Mouse (Mus musculus) midbrain, embryonic 11.5 days (tissue): ENCODE results near the gene Dcaf17. TPM values are rescaled to one million over a fixed set of nuclear protein-coding genes. Genes with fewer than 3 reads are reported as not detected.

Experiments
- ATAC-seq: fragments of 200-750 bp; cut with Nextera tagmentation; 2 replicates; pipeline ENCODE4 v1.8.0; 2017; ENCODE audit warnings: moderate TSS enrichment, moderate library complexity; ENCODE audit not compliant: low FRiP score
- DNase-seq: peaks from one replicate; pipeline ENCODE4 v3.0.0; 2015; ENCODE audit warnings: low spot score; ENCODE audit errors: missing footprints
- H3K27ac ChIP-seq: fragments of 300-500 bp; sonication (generic); 2 replicates; pipeline ENCODE4 v1.5.1; 2014; ENCODE audit warnings: low read depth, low read length
- H3K27me3 ChIP-seq: fragments of 300-500 bp; sonication (generic); 2 replicates; pipeline ENCODE4 v1.6.1; 2014; ENCODE audit warnings: mild to moderate bottlenecking, low read length, moderate library complexity, mixed read lengths; ENCODE audit not compliant: control insufficient read depth, insufficient read depth
- H3K36me3 ChIP-seq: fragments of 300-500 bp; sonication (generic); 2 replicates; pipeline ENCODE4 v1.6.1; 2014; ENCODE audit warnings: mild to moderate bottlenecking, low read length, moderate library complexity, mixed read lengths; ENCODE audit not compliant: control insufficient read depth, insufficient read depth
- H3K4me1 ChIP-seq: fragments of 300-500 bp; sonication (generic); 2 replicates; pipeline ENCODE4 v1.6.1; 2014; ENCODE audit warnings: low read length; ENCODE audit not compliant: control insufficient read depth, insufficient read depth
- H3K4me2 ChIP-seq: fragments of 300-500 bp; sonication (generic); 2 replicates; pipeline ENCODE4 v1.6.1; 2014; ENCODE audit warnings: mild to moderate bottlenecking, moderate library complexity
- H3K4me3 ChIP-seq: fragments of 300-500 bp; sonication (generic); 2 replicates; pipeline ENCODE4 v1.5.1; 2014; ENCODE audit warnings: low read depth, low read length
- H3K9ac ChIP-seq: fragments of 300-500 bp; sonication (generic); 2 replicates; pipeline ENCODE4 v1.6.1; 2014; ENCODE audit warnings: low read length
- H3K9me3 ChIP-seq: fragments of 300-500 bp; sonication (generic); 2 replicates; pipeline ENCODE4 v1.6.1; 2016; ENCODE audit warnings: low read length; ENCODE audit not compliant: control insufficient read depth
- WGBS: fragments of 180-500 bp; shearing (Covaris S2); extraction: QIAGEN DNeasy Blood & Tissue Kit; methylation state at CpG from one replicate; pipeline ENCODE4 v1.1.7; 2014; 5-methylcytosine and 5-hydroxymethylcytosine counted together
- polyA plus RNA-seq: library from polyadenylated mRNA; unstranded; fragments of >200 nt; fragmentation: Nextera tagmentation; extraction: Ambion mirVana; gene quantifications from 2 replicates; pipeline ENCODE4 v1.2.1, GENCODE M21; 2014

Dcaf17 gene
- polyA plus RNA-seq, 1 experiment from 2014 or later = 40.5 TPM

DNA sequence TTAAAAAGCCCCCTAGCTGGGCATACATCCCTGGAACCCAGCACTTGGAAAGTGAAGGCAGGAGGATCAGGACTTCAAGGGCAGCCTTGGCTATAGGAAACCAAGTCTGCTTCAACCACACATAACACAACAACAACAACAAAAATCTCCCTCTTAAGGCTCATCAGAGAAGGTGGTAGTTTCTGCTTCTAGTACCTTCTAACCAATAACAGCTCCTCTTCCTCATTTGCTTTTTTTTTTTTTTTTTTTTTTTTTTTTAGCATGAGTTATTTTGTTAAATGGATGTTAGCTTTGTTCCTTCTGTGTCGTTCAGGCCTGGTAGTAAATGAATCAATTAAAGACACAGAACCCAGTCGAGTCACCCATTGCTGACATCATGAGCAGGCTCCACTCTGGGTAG is 52.1 kb downstream of the Dcaf17 start:
- DNase-seq (no peak), ATAC-seq (no peak)
- Histone ChIP-seq H3K4me2 (no peak overlapping the region), H3K9ac (no peak overlapping the region), H3K4me3 (no peak overlapping the region), H3K4me1 (no peaks in the 10 kb centered on the region), H3K27me3 (no peaks in the 10 kb centered on the region), H3K27ac (no peak overlapping the region), H3K9me3 (no peaks in the 10 kb centered on the region), H3K36me3 (no peaks in the 10 kb centered on the region)
- 94% methylated on average over 2 of the region's 2 CpGs for WGBS

DNA sequence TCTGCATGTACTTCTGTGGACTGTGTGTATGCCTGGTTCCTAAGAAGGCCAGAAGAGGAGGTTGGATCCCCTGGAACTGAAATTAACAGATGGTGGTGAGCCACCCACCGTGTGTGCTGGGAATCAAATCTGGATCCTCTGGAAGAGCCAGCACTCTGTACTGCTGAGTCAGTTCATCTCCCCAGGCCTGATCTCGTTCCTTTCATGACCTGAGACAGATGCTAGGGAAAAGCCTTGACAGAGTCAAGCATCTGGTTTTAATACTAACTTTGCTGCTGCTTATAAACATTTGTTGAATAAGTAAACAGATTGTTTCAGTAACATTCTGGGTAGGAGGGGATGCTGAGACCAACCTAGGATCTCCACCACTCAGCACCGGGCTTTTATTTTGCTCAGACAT is 53.4 kb downstream of the Dcaf17 start:
- no peaks in the 10 kb centered on the region for H3K36me3 ChIP-seq
- H3K27ac ChIP-seq = no peak overlapping the region
- ATAC-seq (no peak), DNase-seq (peak; percentile 62)
- no peak overlapping the region for H3K9ac ChIP-seq
- H3K9me3 ChIP-seq = no peaks in the 10 kb centered on the region
- no peaks in the 10 kb centered on the region for H3K27me3 ChIP-seq
- no peak overlapping the region for H3K4me3 ChIP-seq
- 89% methylated on average over 3 of the region's 3 CpGs for WGBS
- no peak overlapping the region for H3K4me2 ChIP-seq
- no peaks in the 10 kb centered on the region for H3K4me1 ChIP-seq

DNA sequence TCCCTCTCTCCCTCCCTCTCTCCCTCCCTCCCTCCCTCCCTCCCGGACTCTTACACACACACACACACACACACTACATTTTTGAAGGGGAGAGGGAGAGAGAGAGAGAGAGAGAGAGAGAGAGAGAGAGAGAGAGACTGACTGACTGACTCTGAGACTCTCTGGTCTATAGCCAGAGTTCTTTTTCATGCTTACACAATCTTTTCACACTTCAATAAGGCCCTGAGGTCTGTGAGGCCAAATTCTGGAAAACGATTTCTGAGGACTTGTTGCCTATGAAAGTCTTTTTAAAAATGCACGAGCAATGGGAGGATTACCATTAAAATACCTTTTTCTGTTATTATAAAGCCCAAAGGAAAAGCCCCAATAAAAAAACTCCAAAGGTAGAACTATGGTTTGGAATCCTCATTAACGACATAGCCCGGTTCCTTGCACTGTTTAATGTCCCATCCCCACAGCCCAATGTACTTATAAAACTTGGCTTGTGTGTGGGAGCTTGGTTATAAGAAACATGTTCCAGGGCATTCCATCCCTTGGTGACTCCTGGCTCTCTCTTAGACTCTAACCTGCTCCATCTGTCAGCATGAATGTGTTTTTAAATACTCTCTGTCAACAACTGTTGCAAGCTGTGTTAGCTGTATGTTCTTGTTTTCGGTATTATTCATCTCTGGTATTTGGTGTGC is 58.5 kb downstream of the Dcaf17 start:
- ATAC-seq (no peak), DNase-seq (no peak)
- Histone ChIP-seq H3K27me3 (peaks cover 10% of the 10 kb centered on the region; the same call in 1 of the 2 replicates), H3K4me3 (no peak overlapping the region), H3K4me2 (no peak overlapping the region), H3K9ac (no peak overlapping the region), H3K27ac (no peak overlapping the region), H3K4me1 (0 out of 2 replicates have a peak, but pooled peaks cover 3% of the 10 kb centered on the region), H3K9me3 (no peaks in the 10 kb centered on the region), H3K36me3 (no peaks in the 10 kb centered on the region)
- WGBS = 89% methylated on average over 5 of the region's 6 CpGs

DNA sequence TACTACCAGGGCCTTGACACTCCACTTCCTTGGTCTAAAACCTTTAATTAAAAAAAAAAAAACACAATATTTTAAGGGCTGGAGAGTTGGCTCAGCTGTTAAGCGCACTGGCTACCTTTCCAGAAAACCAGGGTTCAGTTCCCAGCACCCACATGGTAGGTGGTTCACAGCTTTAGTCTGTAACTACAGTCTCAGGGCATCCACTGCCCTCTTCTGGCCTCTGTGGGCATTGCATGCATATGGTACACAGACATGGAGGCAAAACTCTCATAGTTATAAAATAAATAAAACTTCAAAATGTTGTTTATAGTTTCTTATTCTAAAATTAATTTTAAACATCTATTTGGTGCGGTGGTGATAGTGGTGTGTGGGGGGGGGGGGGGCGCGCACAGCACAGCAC is 61.0 kb downstream of the Dcaf17 start:
- Histone ChIP-seq H3K36me3 (no peaks in the 10 kb centered on the region), H3K4me1 (0 out of 2 replicates have a peak, but pooled peaks cover 3% of the 10 kb centered on the region), H3K4me2 (no peak overlapping the region), H3K27ac (no peak overlapping the region), H3K9ac (no peak overlapping the region), H3K4me3 (no peak overlapping the region), H3K27me3 (peaks cover 10% of the 10 kb centered on the region; the same call in 1 of the 2 replicates), H3K9me3 (no peaks in the 10 kb centered on the region)
- peak; percentile 81 for DNase-seq
- ATAC-seq = no peak
- 96% methylated on average over 4 of the region's 4 CpGs for WGBS

DNA sequence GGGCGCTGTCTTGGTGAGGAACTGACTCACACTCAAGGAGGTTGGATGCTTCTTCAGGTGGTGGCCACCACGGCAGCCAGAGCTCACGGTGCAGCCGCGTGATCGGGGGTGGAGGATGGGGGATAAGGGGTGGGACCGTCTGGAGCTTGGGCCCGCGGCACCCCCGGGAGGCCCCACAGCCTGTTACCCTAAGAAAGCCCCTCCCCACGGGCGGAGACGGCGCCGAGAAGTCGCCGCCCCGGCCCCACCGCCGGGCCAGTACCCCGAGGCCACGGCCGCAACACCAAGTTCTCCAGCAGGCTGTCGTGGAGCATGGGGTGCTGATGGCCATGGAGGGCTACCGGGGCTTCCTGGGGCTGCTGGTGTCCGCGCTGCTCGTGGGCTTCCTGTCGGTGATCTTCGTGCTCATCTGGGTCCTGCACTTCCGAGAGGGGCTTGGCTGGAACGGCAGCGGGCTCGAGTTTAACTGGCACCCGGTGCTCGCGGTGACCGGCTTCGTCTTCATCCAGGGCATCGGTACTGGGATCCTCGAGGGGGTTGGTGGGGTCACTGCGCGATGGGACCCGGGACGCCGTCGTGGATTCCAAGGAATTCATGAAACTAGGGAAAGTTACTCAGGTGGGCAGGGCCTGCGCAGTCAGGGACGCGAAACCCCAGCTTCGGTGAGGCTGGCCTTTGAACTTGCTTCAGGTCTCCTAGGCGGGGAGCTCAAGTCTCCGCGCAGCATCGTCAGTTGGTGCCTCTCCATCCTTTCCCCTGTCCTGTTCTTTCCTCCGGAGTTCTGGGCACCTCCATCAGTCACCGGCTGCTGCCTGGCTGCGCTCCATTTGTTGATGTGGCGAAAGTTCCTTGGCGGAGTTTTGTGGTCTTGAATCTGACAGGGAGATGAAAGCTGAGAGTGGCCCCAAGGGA is 62.9 kb downstream of the Dcaf17 start, which contains the start of gene Cybrd1:
Gene Cybrd1, plus strand, starts transcription at position 127 of the 912 bp plus-strand sequence.
- Histone ChIP-seq H3K27ac (no peak within 1 kb of the TSS), H3K4me3 (peak within 1 kb of the TSS; percentile 40), H3K9me3 (no peaks in the 10 kb centered on the region), H3K36me3 (no peaks in the 10 kb centered on the region), H3K27me3 (peaks cover 10% of the 10 kb centered on the region; the same call in 1 of the 2 replicates), H3K9ac (peak within 1 kb of the TSS; percentile 50), H3K4me1 (peaks cover 6% of the 10 kb centered on the region; the same call in 1 of the 2 replicates), H3K4me2 (peak within 1 kb of the TSS; percentile 67)
- WGBS = 3% methylated on average over 60 of the region's 60 CpGs
- DNase-seq (peak; percentile 92), ATAC-seq (0 out of 2 replicates have a peak, but pooled peaks have one; percentile 16)

DNA sequence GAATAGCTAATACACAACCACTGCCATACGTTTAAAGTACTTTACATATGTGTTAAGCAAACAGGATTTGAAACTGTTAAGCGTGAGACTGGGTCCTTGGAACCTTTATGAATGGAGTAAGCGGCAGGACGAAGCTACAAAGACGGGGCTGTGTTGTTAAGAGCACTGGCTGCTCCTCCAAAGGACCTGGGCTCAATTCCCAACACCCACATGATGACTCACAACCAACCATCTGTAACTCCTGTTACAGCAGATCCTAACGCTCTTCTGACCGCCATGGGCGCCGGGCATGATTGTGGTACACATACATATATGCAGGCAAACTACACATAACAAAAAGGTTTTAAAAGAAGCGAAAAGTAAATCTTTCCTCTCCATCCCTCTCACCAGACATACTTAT is 65.7 kb downstream of the Dcaf17 start:
- DNase-seq = peak; percentile 19
- H3K9me3 ChIP-seq = no peaks in the 10 kb centered on the region
- ATAC-seq = no peak
- H3K27ac ChIP-seq = no peak overlapping the region
- peaks cover 6% of the 10 kb centered on the region; the same call in 1 of the 2 replicates for H3K4me1 ChIP-seq
- no peaks in the 10 kb centered on the region for H3K36me3 ChIP-seq
- H3K9ac ChIP-seq = no peak overlapping the region
- no peak overlapping the region for H3K4me3 ChIP-seq
- no peak overlapping the region for H3K4me2 ChIP-seq
- WGBS = 81% methylated on average over 10 of the region's 10 CpGs
- H3K27me3 ChIP-seq = peaks cover 10% of the 10 kb centered on the region; the same call in 1 of the 2 replicates

DNA sequence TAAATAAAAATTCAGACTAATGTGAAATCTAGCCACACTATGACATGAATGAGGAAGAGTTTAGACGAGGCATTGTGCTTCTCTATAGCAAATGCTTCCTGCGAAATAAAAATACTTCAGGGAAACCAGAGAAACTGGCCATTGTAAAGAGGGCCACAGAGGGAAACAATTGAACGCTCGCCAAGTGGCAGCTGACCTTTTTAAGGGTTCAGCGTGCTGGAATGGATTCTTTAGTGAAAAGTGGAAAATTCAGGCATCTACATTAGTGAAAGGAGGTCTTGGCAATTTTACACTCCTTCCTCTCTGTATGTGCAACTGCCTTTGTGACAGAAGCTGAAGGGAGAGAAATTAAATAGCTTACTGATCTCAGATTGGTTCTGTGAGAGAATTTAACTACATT is 66.3 kb downstream of the Dcaf17 start:
- Histone ChIP-seq H3K36me3 (no peaks in the 10 kb centered on the region), H3K4me3 (no peak overlapping the region), H3K4me2 (no peak overlapping the region), H3K4me1 (peaks cover 6% of the 10 kb centered on the region; the same call in 1 of the 2 replicates), H3K27me3 (peaks cover 10% of the 10 kb centered on the region; the same call in 1 of the 2 replicates), H3K9ac (no peak overlapping the region), H3K27ac (no peak overlapping the region), H3K9me3 (no peaks in the 10 kb centered on the region)
- no peak for ATAC-seq
- WGBS = 18% methylated on average over 5 of the region's 5 CpGs
- DNase-seq = peak; percentile 76

DNA sequence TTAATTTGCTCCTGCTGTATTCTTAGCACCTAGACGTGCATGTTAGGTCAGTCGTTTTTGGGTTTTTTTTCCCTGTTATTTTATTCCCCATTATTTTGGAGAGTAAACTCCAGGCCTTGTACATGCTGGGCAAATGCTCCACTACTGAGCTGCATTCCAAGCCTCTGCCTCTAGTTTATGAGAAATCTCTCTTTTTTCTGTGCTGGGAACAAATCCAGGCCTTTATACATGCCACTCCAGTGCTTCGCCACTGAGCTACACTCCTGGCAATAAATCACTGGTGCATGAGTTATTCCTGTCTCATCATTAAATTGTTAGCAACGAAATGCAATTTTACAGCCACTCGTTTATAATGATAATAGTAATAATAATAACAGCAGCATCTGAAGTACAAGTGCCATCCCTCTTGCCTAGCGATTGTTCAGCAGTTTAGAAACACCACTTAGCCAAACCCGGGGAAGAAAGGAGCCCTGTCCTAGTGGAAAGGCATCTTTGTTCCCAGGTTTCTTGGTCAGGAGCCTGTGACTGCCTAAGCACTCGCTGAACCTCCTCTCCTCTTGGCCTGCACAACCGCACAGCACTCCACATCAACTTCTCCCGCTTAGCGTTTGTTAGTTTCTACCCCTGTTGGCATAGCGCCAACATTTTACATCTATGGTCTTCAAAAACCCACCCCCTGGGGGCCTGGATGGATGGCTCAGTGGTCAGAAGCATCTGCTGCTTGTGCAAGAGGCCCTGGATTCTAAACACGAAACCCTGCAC is 67.3 kb downstream of the Dcaf17 start:
- 85% methylated on average over 13 of the region's 13 CpGs for WGBS
- no peak overlapping the region for H3K4me2 ChIP-seq
- no peak for ATAC-seq
- peaks cover 6% of the 10 kb centered on the region; the same call in 1 of the 2 replicates for H3K4me1 ChIP-seq
- H3K27ac ChIP-seq = no peak overlapping the region
- no peaks in the 10 kb centered on the region for H3K9me3 ChIP-seq
- peak; percentile 65 for DNase-seq
- H3K9ac ChIP-seq = no peak overlapping the region
- H3K4me3 ChIP-seq = no peak overlapping the region
- H3K27me3 ChIP-seq = peaks cover 7% of the 10 kb centered on the region; the same call in 1 of the 2 replicates
- H3K36me3 ChIP-seq = no peaks in the 10 kb centered on the region
